Mouse (Mus musculus): ENCODE data around the gene Med25.

DNA sequence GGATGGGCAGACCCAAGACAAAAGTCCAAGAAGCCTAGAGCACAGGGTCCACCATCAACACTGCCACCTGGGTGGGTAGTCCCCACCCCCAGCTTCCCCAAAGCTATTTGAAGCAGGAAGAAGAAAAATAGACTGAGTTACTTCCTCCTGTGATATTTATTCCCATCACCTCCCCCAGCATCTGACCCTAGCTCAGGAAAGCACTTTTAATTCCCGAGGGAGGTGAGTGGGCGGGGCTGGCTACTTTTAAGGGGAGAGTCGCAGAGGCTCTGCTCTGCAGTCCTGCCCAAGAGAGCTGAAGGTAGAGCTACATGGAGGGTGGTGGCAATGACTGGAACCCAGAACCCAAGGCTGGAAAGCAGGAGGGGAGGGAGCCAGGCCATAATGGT, 56.5 kb downstream of the Med25 start:
- TF ChIP-seq CTCF (IDR thresholded peaks at IDR 0.05; ENCODE audit: extremely low read depth, insufficient read length, insufficient replicate concordance, low read depth, low read length) (no peak), POLR2A (IDR thresholded peaks at IDR 0.05; ENCODE audit: low read depth, low read length) (no peak)

Measured in small intestine, adult 2 months (tissue).